Mouse (Mus musculus) hindbrain, embryonic 16.5 days (tissue): Measurements from ENCODE around the gene Gm867. TPM values are rescaled to one million over a fixed set of nuclear protein-coding genes. Genes with fewer than 3 reads are reported as not detected.

Experiments
- ATAC-seq: fragments of 200-750 bp; cut with Nextera tagmentation; 2 replicates; pipeline ENCODE4 v1.8.0; 2017; ENCODE audit warnings: moderate TSS enrichment, moderate library complexity
- H3K27ac ChIP-seq: fragments of 300-500 bp; sonication (generic); 2 replicates; pipeline ENCODE4 v1.5.1; 2014; ENCODE audit warnings: low read depth, mild to moderate bottlenecking, control low read depth, low read length, moderate library complexity
- H3K27me3 ChIP-seq: fragments of 300-500 bp; sonication (generic); replicated peaks from 2 replicates; pipeline ENCODE4 v1.6.1; 2014; ENCODE audit warnings: low read length; ENCODE audit not compliant: control insufficient read depth, insufficient read depth
- H3K36me3 ChIP-seq: fragments of 300-500 bp; sonication (generic); 2 replicates; pipeline ENCODE4 v1.6.1; 2014; ENCODE audit warnings: mild to moderate bottlenecking, low read length, moderate library complexity, mixed read lengths; ENCODE audit not compliant: control insufficient read depth, insufficient read depth
- H3K4me1 ChIP-seq: fragments of 300-500 bp; sonication (generic); 2 replicates; pipeline ENCODE4 v1.6.1; 2014; ENCODE audit warnings: low read depth, low read length; ENCODE audit not compliant: control insufficient read depth, insufficient read depth
- H3K4me2 ChIP-seq: fragments of 300-500 bp; sonication (generic); 2 replicates; pipeline ENCODE4 v1.6.1; 2014; ENCODE audit warnings: mild to moderate bottlenecking, low read length, control low read depth, moderate library complexity
- H3K4me3 ChIP-seq: fragments of 300-500 bp; sonication (generic); 2 replicates; pipeline ENCODE4 v1.5.1; 2014; ENCODE audit warnings: mild to moderate bottlenecking, low read length, control low read depth, moderate library complexity
- H3K9ac ChIP-seq: fragments of 300-500 bp; sonication (generic); 2 replicates; pipeline ENCODE4 v1.6.1; 2014; ENCODE audit warnings: low read depth, mild to moderate bottlenecking, control low read depth, low read length, moderate library complexity
- H3K9me3 ChIP-seq: fragments of 300-500 bp; sonication (generic); 2 replicates; pipeline ENCODE4 v1.6.1; 2014; ENCODE audit warnings: mild to moderate bottlenecking, low read length, moderate library complexity; ENCODE audit not compliant: control insufficient read depth
- WGBS: fragments of 180-500 bp; shearing (Covaris S2); extraction: QIAGEN DNeasy Blood & Tissue Kit; methylation state at CpG from one replicate; pipeline ENCODE4 v1.1.7; 2014; 5-methylcytosine and 5-hydroxymethylcytosine counted together
- polyA plus RNA-seq: library from polyadenylated mRNA; unstranded; fragments of >200 nt; fragmentation: Nextera tagmentation; extraction: Ambion mirVana; gene quantifications from 2 replicates; pipeline ENCODE4 v1.2.1, GENCODE M21; 2015

The Gm867 gene
- polyA plus RNA-seq, result 0.74 and 1.5 TPM in 2 replicates

DNA sequence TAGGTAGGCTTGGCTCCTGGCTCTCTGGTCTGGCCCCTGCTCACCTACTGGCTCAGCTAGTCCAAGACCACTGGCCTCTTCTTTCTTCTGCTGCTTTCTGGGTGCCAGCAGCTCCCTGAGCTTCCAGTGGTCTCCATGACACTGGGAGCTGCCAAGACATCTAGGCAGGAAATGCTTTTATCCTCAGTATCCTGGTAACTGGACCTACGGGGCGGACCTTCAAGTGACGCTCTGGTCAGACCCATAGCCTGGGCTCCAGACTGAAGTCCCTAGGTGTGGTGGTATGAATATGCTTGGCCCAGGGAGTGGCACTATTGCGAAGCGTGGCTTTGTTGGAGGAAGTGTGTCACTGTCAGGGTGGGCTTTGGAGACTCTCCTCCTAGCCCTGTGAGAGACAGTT is at the start of gene Gm867:
TSS of gene Gm867 (minus strand) at position 153 of the 400 bp plus-strand sequence.
- Histone ChIP-seq H3K27me3 (no peaks in the 10 kb centered on the region), H3K9ac (no peak within 1 kb of the TSS), H3K36me3 (no peaks in the 10 kb centered on the region), H3K27ac (no peak within 1 kb of the TSS), H3K4me2 (no peak within 1 kb of the TSS), H3K4me1 (peaks cover 8% of the 10 kb centered on the region), H3K4me3 (no peak within 1 kb of the TSS), H3K9me3 (no peaks in the 10 kb centered on the region)
- ATAC-seq, result no peak
- WGBS, result 71% methylated on average over 5 of the region's 5 CpGs

DNA sequence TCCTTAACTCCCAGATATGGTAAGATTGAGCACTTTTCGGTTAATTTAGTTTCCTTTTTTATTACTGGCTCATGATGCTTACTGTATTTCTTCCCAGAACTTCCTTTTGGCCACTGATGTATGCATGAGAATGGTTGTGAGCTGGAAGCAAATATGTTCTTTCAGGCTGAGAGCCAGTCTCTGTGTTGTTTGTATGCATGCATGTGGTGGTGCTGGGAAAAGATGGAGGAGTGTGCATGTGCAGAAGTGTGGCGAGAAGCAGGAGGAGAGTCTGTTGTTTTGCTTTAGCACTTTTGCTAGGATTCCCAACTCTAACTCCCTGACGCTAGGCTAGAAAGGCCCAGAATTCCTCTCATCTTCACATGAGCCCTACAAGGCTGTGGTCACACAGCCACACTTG is 39.0 kb upstream of the Gm867 start:
- ATAC-seq, result no peak
- no peaks in the 10 kb centered on the region for H3K9me3 ChIP-seq

DNA sequence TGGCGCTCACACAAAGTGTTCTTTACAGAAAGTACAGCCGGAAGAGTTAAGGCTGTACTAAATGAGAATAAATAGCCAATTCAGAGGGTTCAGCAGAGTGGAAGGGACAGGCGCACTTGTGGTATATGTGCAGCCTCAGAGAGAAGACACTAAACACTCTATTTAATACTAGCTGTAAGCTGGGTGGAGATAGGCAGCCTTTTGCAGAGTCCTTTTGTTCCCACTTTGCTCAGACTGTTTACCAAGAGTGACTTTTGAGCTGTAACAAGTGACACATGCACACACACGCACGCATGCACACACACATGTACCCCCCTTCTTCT is 38.3 kb upstream of the Gm867 start:
- H3K9ac ChIP-seq, result no peak overlapping the region
- no peaks in the 10 kb centered on the region for H3K27me3 ChIP-seq
- H3K4me3 ChIP-seq, result no peak overlapping the region
- no peaks in the 10 kb centered on the region for H3K4me1 ChIP-seq
- H3K9me3 ChIP-seq, result no peaks in the 10 kb centered on the region
- no peak overlapping the region for H3K4me2 ChIP-seq
- 60% methylated on average over 5 of the region's 5 CpGs for WGBS
- H3K36me3 ChIP-seq, result no peaks in the 10 kb centered on the region
- no peak overlapping the region for H3K27ac ChIP-seq
- ATAC-seq, result no peak

More for the DNA sequence above, 39.0 kb upstream of the Gm867 start:
- no peaks in the 10 kb centered on the region for H3K36me3 ChIP-seq
- H3K9ac ChIP-seq, result no peak overlapping the region
- 86% methylated on average over 3 of the region's 3 CpGs for WGBS
- H3K4me3 ChIP-seq, result no peak overlapping the region
- no peak overlapping the region for H3K27ac ChIP-seq
- no peaks in the 10 kb centered on the region for H3K4me1 ChIP-seq
- H3K4me2 ChIP-seq, result no peak overlapping the region
- no peaks in the 10 kb centered on the region for H3K27me3 ChIP-seq

DNA sequence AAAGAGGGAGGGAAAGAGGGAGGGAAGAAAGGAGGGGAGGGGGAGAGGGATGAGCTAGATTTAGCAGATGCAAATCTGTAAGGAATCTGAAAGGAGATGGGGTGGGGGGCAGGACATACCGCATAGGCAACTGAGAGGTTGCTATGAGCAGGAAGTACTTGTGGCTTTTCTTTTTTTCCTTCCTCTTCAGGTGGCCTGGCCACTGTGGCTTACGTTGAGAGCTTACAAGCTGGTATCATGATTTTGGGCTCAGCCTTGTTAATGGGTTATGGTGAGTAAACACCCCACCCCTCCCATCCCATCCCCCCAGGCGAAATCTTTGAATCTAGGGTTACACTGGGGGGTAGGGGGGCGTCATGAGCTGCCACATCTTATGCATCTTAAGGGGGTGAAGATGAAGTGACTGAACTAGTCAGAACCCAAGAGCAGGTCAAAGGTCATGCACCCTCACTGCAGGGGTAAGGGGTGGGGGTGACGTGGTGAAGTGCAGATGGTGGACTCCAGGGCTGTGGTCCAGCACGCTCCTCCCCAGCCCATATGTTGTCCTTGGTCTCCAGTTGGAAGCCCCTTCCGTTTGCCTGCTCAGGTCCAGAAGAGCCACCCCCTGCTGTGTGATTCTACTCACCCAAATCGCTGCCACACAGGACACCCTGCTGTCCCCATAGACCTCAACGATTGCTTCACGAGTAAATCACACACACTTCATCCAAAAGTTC is 37.8 kb upstream of the Gm867 start:
- Histone ChIP-seq H3K4me3 (no peak overlapping the region), H3K9me3 (no peaks in the 10 kb centered on the region), H3K27me3 (no peaks in the 10 kb centered on the region), H3K27ac (no peak overlapping the region), H3K9ac (no peak overlapping the region), H3K4me2 (no peak overlapping the region), H3K4me1 (no peaks in the 10 kb centered on the region), H3K36me3 (no peaks in the 10 kb centered on the region)
- ATAC-seq, result no peak
- 38% methylated on average over 10 of the region's 10 CpGs for WGBS

DNA sequence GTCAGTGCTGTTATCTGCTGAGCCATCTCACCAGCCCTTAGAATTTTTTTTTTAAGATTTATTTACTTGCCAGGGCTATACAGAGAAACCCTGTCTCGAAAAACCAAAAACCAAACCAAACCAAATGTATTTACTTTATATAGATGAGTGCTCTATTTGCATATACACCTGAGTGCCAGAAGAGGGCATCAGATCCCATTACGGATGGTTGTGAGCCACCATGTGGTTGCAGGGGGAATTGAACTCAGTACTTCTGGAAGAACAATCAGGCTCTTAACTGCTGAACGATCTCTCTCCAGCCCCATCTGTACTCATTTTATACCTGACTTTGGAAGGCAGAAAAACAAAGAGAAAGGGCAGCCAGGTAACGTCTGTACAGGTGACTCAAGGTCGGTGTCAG is 34.7 kb upstream of the Gm867 start:
- no peaks in the 10 kb centered on the region for H3K36me3 ChIP-seq
- H3K27ac ChIP-seq, result no peak overlapping the region
- peaks cover 3% of the 10 kb centered on the region; the same call in 1 of the 2 replicates for H3K9me3 ChIP-seq
- WGBS, result 79% methylated on average over 5 of the region's 5 CpGs
- ATAC-seq, result no peak
- no peaks in the 10 kb centered on the region for H3K4me1 ChIP-seq
- H3K4me2 ChIP-seq, result no peak overlapping the region
- H3K27me3 ChIP-seq, result no peaks in the 10 kb centered on the region
- H3K9ac ChIP-seq, result no peak overlapping the region
- no peak overlapping the region for H3K4me3 ChIP-seq

DNA sequence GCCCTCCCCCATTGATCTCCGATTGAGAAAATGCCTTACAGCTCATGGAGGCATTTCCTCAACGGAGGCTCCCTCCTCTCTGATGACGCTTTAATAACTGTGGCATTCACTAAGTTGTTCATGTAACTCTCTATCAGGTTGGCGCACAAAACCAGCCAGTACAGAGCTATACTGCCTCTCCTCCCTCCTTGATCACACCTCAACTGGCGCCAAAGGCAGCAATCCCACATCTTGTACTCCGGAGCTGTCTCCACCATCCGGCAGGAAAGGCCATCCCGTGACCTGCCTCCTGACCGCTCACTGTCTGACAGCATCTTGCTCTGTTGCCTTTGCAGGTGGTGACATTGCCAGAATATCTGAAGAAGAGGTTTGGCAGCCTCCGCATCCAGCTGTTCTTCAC is 33.4 kb upstream of the Gm867 start:
- H3K36me3 ChIP-seq, result no peaks in the 10 kb centered on the region
- H3K27ac ChIP-seq, result no peak overlapping the region
- no peaks in the 10 kb centered on the region for H3K4me1 ChIP-seq
- H3K4me2 ChIP-seq, result no peak overlapping the region
- H3K27me3 ChIP-seq, result no peaks in the 10 kb centered on the region
- ATAC-seq, result no peak
- WGBS, result 87% methylated on average over 10 of the region's 10 CpGs
- H3K4me3 ChIP-seq, result no peak overlapping the region
- peaks cover 3% of the 10 kb centered on the region; the same call in 1 of the 2 replicates for H3K9me3 ChIP-seq
- no peak overlapping the region for H3K9ac ChIP-seq

DNA sequence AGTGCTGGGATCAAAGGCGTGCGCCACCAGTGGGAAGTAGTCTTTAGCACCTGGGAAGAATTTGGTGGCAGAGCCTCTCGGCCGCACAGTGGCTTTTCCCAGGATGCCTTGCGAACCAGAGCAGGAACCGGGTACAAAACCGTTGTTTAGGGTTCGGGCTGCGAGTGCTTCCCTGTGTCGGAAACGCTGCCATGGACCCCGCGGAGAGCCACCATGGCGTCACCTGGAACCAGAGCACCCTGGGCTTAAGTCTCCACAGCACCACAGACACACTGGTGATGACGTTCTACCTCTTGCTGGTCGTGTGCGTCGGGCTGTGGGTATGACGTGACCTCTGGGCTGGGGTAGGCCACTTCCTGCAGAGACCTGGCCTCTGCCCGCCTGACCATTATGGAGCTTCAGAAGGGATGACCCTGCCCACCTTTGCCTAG is 13.9 kb upstream of the Gm867 start, which contains the start of gene Gm5134:
TSS of gene Gm5134 (plus strand) at position 134 of the 431 bp plus-strand sequence.
- Histone ChIP-seq H3K9ac (peak within 1 kb of the TSS; percentile 44; the same call in 1 of the 2 replicates), H3K4me3 (peak within 1 kb of the TSS; percentile 11; the same call in 1 of the 2 replicates), H3K9me3 (no peaks in the 10 kb centered on the region), H3K27ac (no peak within 1 kb of the TSS), H3K4me1 (peaks cover 11% of the 10 kb centered on the region), H3K27me3 (no peaks in the 10 kb centered on the region), H3K4me2 (peak within 1 kb of the TSS; percentile 41), H3K36me3 (no peaks in the 10 kb centered on the region)
- ATAC-seq, result no peak
- WGBS, result 34% methylated on average over 20 of the region's 20 CpGs

DNA sequence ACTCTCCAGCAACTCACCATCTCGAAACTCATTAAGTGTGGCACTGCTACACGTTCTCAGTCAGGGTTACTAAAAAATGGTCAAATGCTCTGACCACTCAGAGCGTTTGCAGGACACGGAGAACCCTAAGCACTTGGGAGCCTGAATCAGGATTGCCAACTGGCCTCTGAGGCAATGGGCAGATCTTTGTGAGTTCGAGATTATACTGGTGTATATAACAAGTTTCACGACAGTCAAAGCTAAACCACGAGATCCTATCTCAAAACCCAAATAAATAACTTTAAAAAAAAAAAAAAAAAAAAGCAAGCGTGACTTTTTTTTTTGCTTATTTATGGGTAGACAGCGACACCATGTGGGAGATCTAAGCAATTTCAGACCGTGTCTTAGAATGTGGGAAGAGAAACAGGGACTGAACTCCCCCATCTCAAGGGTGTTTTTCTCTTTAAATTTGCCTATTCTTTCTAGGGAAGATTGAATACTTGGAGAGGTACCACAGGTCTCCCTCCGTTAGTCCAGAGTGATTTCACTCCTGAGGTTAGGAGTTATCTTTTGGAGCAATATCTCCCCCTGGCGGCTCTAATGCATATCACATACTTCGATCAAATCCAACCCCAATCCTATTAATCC is 11.1 kb upstream of the Gm867 start:
- H3K36me3 ChIP-seq, result no peaks in the 10 kb centered on the region
- H3K4me1 ChIP-seq, result peaks cover 11% of the 10 kb centered on the region
- peak overlapping the region; percentile 44 for H3K4me3 ChIP-seq
- H3K27ac ChIP-seq, result no peak overlapping the region
- H3K4me2 ChIP-seq, result peak overlapping the region; percentile 86
- H3K27me3 ChIP-seq, result no peaks in the 10 kb centered on the region
- peak overlapping the region; percentile 59 for H3K9ac ChIP-seq
- H3K9me3 ChIP-seq, result no peaks in the 10 kb centered on the region
- peak; percentile 32; the same call in 1 of the 2 replicates for ATAC-seq
- WGBS, result 2% methylated on average over 13 of the region's 13 CpGs

DNA sequence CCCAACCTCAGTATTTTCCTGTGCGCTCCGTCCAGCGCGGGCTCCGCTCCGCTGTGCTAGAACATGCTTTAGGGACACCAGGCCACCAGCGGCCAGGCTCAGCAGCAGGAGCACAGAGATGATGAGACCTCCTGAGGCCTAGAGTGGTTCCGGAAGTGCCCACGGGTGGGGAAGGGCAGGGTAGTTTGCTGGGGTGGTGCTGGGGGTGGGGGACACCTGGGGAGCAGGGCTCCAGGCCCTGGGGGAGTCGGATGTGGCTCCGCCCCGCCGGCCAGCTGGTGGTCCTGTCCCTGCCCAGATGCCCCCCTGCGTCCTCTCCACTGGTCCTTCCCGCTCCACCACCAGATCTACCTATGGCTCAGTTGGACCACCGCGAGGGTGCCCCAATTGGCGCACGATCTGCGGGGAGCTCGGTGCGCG is 10.3 kb upstream of the Gm867 start:
- H3K4me3 ChIP-seq, result peak overlapping the region; percentile 44
- H3K4me1 ChIP-seq, result peaks cover 11% of the 10 kb centered on the region
- H3K9ac ChIP-seq, result peak overlapping the region; percentile 59
- ATAC-seq, result peak; percentile 70
- H3K27me3 ChIP-seq, result no peaks in the 10 kb centered on the region
- H3K4me2 ChIP-seq, result peak overlapping the region; percentile 86
- WGBS, result 3% methylated on average over 23 of the region's 23 CpGs
- H3K9me3 ChIP-seq, result no peaks in the 10 kb centered on the region
- no peak overlapping the region for H3K27ac ChIP-seq
- H3K36me3 ChIP-seq, result no peaks in the 10 kb centered on the region
